Mouse (Mus musculus) stomach, postnatal 0 days (tissue): ENCODE data around the gene Slc22a27. TPM values are rescaled to one million over a fixed set of nuclear protein-coding genes. Genes with fewer than 3 reads are reported as not detected.

Source experiments
- ATAC-seq: fragments of 200-750 bp; cut with Nextera tagmentation; 2 replicates; pipeline ENCODE4 v1.8.0; 2017; ENCODE audit not compliant: low FRiP score, low TSS enrichment
- DNase-seq: peaks from one replicate; pipeline ENCODE4 v3.0.0-alpha.2; 2016; ENCODE audit warnings: low spot score
- H3K27ac ChIP-seq: fragments of 300-500 bp; sonication (generic); replicated peaks from 2 replicates; pipeline ENCODE4 v1.5.1; 2014; ENCODE audit warnings: mild to moderate bottlenecking, control low read depth
- H3K27me3 ChIP-seq: fragments of 300-500 bp; sonication (generic); 2 replicates; pipeline ENCODE4 v1.6.1; 2014; ENCODE audit warnings: low read length; ENCODE audit not compliant: control insufficient read depth, insufficient read depth
- H3K36me3 ChIP-seq: fragments of 300-500 bp; sonication (generic); 2 replicates; pipeline ENCODE4 v1.6.1; 2014; ENCODE audit warnings: low read length, mixed read lengths; ENCODE audit not compliant: control insufficient read depth, insufficient read depth
- H3K4me1 ChIP-seq: fragments of 300-500 bp; sonication (generic); replicated peaks from 2 replicates; pipeline ENCODE4 v1.6.1; 2014; ENCODE audit warnings: antibody characterized with exemption; ENCODE audit not compliant: control insufficient read depth, insufficient read depth
- H3K4me2 ChIP-seq: fragments of 300-500 bp; sonication (generic); replicated peaks from 2 replicates; pipeline ENCODE4 v1.6.1; 2014; ENCODE audit warnings: low read depth, mild to moderate bottlenecking, control low read depth, moderate library complexity
- H3K4me3 ChIP-seq: fragments of 300-500 bp; sonication (generic); 2 replicates; pipeline ENCODE4 v1.5.1; 2014; ENCODE audit warnings: low read depth, low read length, control low read depth
- H3K9ac ChIP-seq: fragments of 300-500 bp; sonication (generic); 2 replicates; pipeline ENCODE4 v1.6.1; 2014; ENCODE audit warnings: mild to moderate bottlenecking, low read length, control low read depth, mixed read lengths
- H3K9me3 ChIP-seq: fragments of 300-500 bp; sonication (generic); 2 replicates; pipeline ENCODE4 v1.6.1; 2016; ENCODE audit warnings: low read length; ENCODE audit not compliant: control insufficient read depth
- CTCF ChIP-seq: IDR thresholded peaks from 2 replicates; pipeline ENCODE4 v1.5.1; 2016; ENCODE audit warnings: antibody characterized with exemption, low read depth, mild to moderate bottlenecking, moderate library complexity
- EP300 ChIP-seq: optimal IDR thresholded peaks from 2 replicates; pipeline ENCODE3; 2016; ENCODE audit warnings: antibody characterized with exemption
- WGBS: fragments of 180-500 bp; shearing (Covaris S2); extraction: QIAGEN DNeasy Blood & Tissue Kit; methylation state at CpG from one replicate; pipeline ENCODE4 v1.1.7; 2014; 5-methylcytosine and 5-hydroxymethylcytosine counted together
- microRNA-seq: library from miRNA; unstranded; fragments of <30 nt; microRNA quantifications from one replicate; pipeline ENCODE4, GENCODE M21; 2016
- polyA plus RNA-seq: library from polyadenylated mRNA; unstranded; fragments of >200 nt; fragmentation: Nextera tagmentation; extraction: Ambion mirVana; gene quantifications from 2 replicates; pipeline ENCODE4 v1.2.1, GENCODE M21; 2015

The Slc22a27 gene
- polyA plus RNA-seq, 1 experiment from 2014 or later = 0.07 TPM

DNA sequence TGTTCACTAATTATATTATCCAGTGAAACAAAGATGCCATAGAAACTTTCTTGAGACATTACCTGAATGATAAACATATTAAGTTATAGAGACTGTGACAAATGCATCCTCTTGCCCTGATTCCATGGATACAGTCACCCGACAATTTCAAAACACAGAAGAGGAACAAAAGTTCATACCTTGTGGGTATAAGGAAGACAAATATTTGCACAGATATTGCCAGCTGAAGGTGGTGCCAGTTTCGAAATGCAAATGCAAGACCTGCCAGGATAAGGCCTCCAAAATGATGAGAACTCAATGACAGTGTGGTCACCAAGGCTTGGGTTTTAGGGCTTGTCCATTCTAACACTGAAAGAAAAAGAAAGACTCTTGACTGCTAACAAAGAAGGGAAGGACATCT lies 136.0 kb downstream of the Slc22a27 start:
- H3K4me2 ChIP-seq = no peak overlapping the region
- H3K36me3 ChIP-seq = no peaks in the 10 kb centered on the region
- H3K9ac ChIP-seq = no peak overlapping the region
- ATAC-seq (no peak), DNase-seq (no peak)
- TF ChIP-seq CTCF = no peak
- no peak for TF ChIP-seq EP300
- no peaks in the 10 kb centered on the region for H3K4me1 ChIP-seq
- H3K27me3 ChIP-seq = no peaks in the 10 kb centered on the region
- H3K9me3 ChIP-seq = no peaks in the 10 kb centered on the region
- 53% methylated on average over 2 of the region's 2 CpGs for WGBS
- no peak overlapping the region for H3K27ac ChIP-seq
- no peak overlapping the region for H3K4me3 ChIP-seq

Small RNAs within 50 kb of the gene (microRNA-seq; reads per million reads assigned to microRNA genes)
- gene Gm24951 = not detected

Other genes starting within 250 kb of the Slc22a27 start
- gene Slc22a26, start 163.4 kb downstream of the Slc22a27 start, polyA plus RNA-seq = not detected in 2 replicates
- not detected in 2 replicates for gene Slc22a28, start 166.0 kb upstream of the Slc22a27 start, polyA plus RNA-seq